8 mouse cellular contexts compared by ENCODE assay signal in genomic region chr1:159234496-159234895, GRCm38 (mm10). TPM values are rescaled to one million over a fixed set of nuclear protein-coding genes. Genes with fewer than 3 reads are reported as not detected.
DNase-seq lines count a peak whose midpoint lies in the region; ATAC-seq and TF ChIP-seq lines count a peak whose summit lies in the region.

No protein-coding gene starts in this region.

- no peak overlapping the region for H3K9ac ChIP-seq in heart, embryonic 12.5 days
- H3K9ac ChIP-seq in heart, adult 2 months (ENCODE audit: low read depth, low read length), result no peak overlapping the region
- H3K9ac ChIP-seq in embryonic facial prominence, embryonic 12.5 days, result no peak overlapping the region

- no peaks in the 10 kb centered on the region for H3K27me3 ChIP-seq in heart, embryonic 12.5 days (replicated peaks)
- no peaks in the 10 kb centered on the region for H3K27me3 ChIP-seq in heart, adult 2 months (ENCODE audit: control insufficient read depth, insufficient read depth, low read length)
- H3K27me3 ChIP-seq in embryonic facial prominence, embryonic 12.5 days, result no peaks in the 10 kb centered on the region
- H3K27me3 ChIP-seq in thymus, adult 2 months (ENCODE audit: control insufficient read depth, insufficient read depth, low read length), result no peaks in the 10 kb centered on the region

- intact Hi-C loops in heart, adult 2 months (cut with DNase I), result no loop called here

- H3K79me2 ChIP-seq in heart, adult 2 months (replicated peaks; ENCODE audit: control insufficient read depth, insufficient read depth, low read length), result peaks cover 4% of the 10 kb centered on the region

- no peaks in the 10 kb centered on the region; the same call in 1 of the 2 replicates for H3K36me3 ChIP-seq in heart, embryonic 12.5 days
- peaks cover 24% of the 10 kb centered on the region for H3K36me3 ChIP-seq in heart, adult 2 months (ENCODE audit: control insufficient read depth, insufficient read depth, low read length)
- H3K36me3 ChIP-seq in embryonic facial prominence, embryonic 12.5 days, result no peaks in the 10 kb centered on the region
- H3K36me3 ChIP-seq in thymus, adult 2 months (ENCODE audit: control insufficient read depth, insufficient read depth, low read length), result no peaks in the 10 kb centered on the region

- no peak for TF ChIP-seq CTCF in heart, adult 2 months (IDR thresholded peaks at IDR 0.05)
- TF ChIP-seq CTCF in thymus, adult 2 months (IDR thresholded peaks at IDR 0.05; ENCODE audit: borderline replicate concordance, control insufficient read depth, extremely low read depth, insufficient read depth, low read length, poor library complexity), result no peak

- no peak overlapping the region for H3K27ac ChIP-seq in heart, embryonic 12.5 days (ENCODE audit: poor library complexity, severe bottlenecking)
- no peak overlapping the region for H3K27ac ChIP-seq in heart, adult 2 months
- no peak overlapping the region for H3K27ac ChIP-seq in embryonic facial prominence, embryonic 12.5 days
- no peak overlapping the region for H3K27ac ChIP-seq in thymus, adult 2 months (ENCODE audit: control insufficient read depth, insufficient read depth, low read length)

- 0 out of 2 replicates have a peak overlapping the region, but pooled peaks have one; percentile 3 for H3K4me3 ChIP-seq in heart, embryonic 12.5 days
- no peak overlapping the region for H3K4me3 ChIP-seq in heart, adult 2 months
- no peak overlapping the region for H3K4me3 ChIP-seq in embryonic facial prominence, embryonic 12.5 days
- no peak overlapping the region for H3K4me3 ChIP-seq in thymus, adult 2 months (ENCODE audit: control insufficient read depth, insufficient read depth, low read length)

- TF ChIP-seq POLR2A in heart, adult 2 months (IDR thresholded peaks at IDR 0.05; ENCODE audit: insufficient read depth, low read depth, low read length), result no peak
- no peak for TF ChIP-seq POLR2A in thymus, adult 2 months (IDR thresholded peaks at IDR 0.05; ENCODE audit: control insufficient read depth, extremely low read depth, insufficient read depth, low read length, poor library complexity)

- H3K9me3 ChIP-seq in heart, embryonic 12.5 days (replicated peaks), result no peaks in the 10 kb centered on the region
- no peaks in the 10 kb centered on the region for H3K9me3 ChIP-seq in embryonic facial prominence, embryonic 12.5 days

- ATAC-seq in heart, embryonic 12.5 days (ENCODE audit: insufficient number of reproducible peaks, low FRiP score), result peak; percentile 65
- no peak for ATAC-seq in embryonic facial prominence, embryonic 12.5 days (ENCODE audit: insufficient number of reproducible peaks, insufficient read depth, low FRiP score, low TSS enrichment)
- no peak for ATAC-seq in granulocyte monocyte progenitor cell, adult 5-6 weeks (replicated peaks; ENCODE audit: poor library complexity, severe bottlenecking)

- peaks cover 24% of the 10 kb centered on the region for H3K4me1 ChIP-seq in heart, embryonic 12.5 days (replicated peaks)
- peaks cover 11% of the 10 kb centered on the region for H3K4me1 ChIP-seq in heart, adult 2 months (ENCODE audit: control insufficient read depth, insufficient read depth, low read length)
- peaks cover 18% of the 10 kb centered on the region for H3K4me1 ChIP-seq in embryonic facial prominence, embryonic 12.5 days
- peaks cover 6% of the 10 kb centered on the region for H3K4me1 ChIP-seq in thymus, adult 2 months (replicated peaks; ENCODE audit: control insufficient read depth, insufficient read depth, low read length)

- H3K4me2 ChIP-seq in heart, embryonic 12.5 days, result peak overlapping the region; percentile 42
- peak overlapping the region; percentile 57 for H3K4me2 ChIP-seq in embryonic facial prominence, embryonic 12.5 days (replicated peaks)

- 70% methylated on average over 2 of the region's 2 CpGs for WGBS in heart, embryonic 12.5 days
- WGBS in heart, adult 2 months, result 50% methylated on average over 2 of the region's 2 CpGs
- 64% methylated on average over 2 of the region's 2 CpGs for WGBS in embryonic facial prominence, embryonic 12.5 days
- 85% methylated on average over 2 of the region's 2 CpGs for WGBS in thymus, adult 2 months

- DNase-seq in heart, adult 2 months, result no peak
- DNase-seq in A20 (ENCODE audit: low read depth, low spot score) (peak; percentile 54), liver (peak; percentile 84)
- DNase-seq in thymus, adult 2 months, result no peak
- DNase-seq in thymus, postnatal 10 days (ENCODE audit: low spot score in 2 of 2), result no peak

- no peak for TF ChIP-seq EP300 in heart, adult 2 months (IDR thresholded peaks at IDR 0.05; ENCODE audit: insufficient read depth, low read depth, low read length)

RNA-seq across cellular contexts. Expression of gene Cop1, which starts 2.4 kb away (rescaled TPM):
- polyA plus RNA-seq in heart, embryonic 12.5 days (2016; fragmentation: Nextera tagmentation; extraction: Ambion mirVana), result 80.9 and 102 TPM in 2 replicates
- 100 to 1,000 TPM; 148 to 149 TPM for total RNA-seq in heart, adult 2 months (2021)
- polyA plus RNA-seq in heart, adult 2 months (2012; rRNA removed), result 38.9 and 85.4 TPM in 2 replicates
- polyA plus RNA-seq in embryonic facial prominence, embryonic 12.5 days (2016; fragmentation: Nextera tagmentation; extraction: Ambion mirVana), result 133 and 170 TPM in 2 replicates
- 81.8 and 118 TPM in 2 replicates for total RNA-seq in granulocyte monocyte progenitor cell, adult 5-6 weeks (2014; fragmentation: Nextera tagmentation)
- 137 and 141 TPM in 2 replicates for total RNA-seq in granulocyte monocyte progenitor cell, adult 5-6 weeks (2017)
- polyA plus RNA-seq in thymus, adult 2 months (2012; rRNA removed), result 58.6 and 70.7 TPM in 2 replicates

Comparison
In these comparisons a context has a peak if more than half of its experiments do, and no peak if none do; other contexts are left out.
1. DNase-seq: peak in A20 (single experiment) and liver (single experiment); none in heart, adult 2 months (0 of 2), thymus, adult 2 months (single experiment) and thymus, postnatal 10 days (0 of 2).